Comparison of ENCODE assay signal across 22 mouse cellular contexts in the genomic region with DNA sequence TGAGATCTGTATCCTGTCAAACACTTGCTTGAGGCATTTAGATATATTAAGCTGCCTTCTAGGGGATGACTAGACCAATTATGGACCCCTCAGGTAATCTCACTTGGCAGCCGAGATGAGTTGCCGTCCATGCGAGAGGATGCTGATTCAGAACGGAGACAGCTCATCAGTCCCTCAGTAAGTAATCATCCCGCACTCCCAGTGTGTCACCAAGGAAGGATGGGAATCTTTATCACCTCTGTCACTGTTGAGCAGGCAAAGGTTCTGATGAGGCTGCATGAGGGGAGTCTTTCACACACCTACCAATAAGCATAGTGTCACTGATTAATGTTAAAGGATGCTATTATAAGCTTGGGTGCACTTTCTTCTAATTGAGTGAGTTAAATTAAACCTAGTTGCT.
DNase-seq lines count a peak whose midpoint lies in the region; ATAC-seq and TF ChIP-seq lines count a peak whose summit lies in the region.
"Had no signal": no experiment of that assay in that cellular context is flagged by ENCODE, and none has a peak within 500 bp of the region (broad histone marks: within the 10 kb centered on the region; RNA-seq: fewer than 3 reads in every experiment).

No protein-coding gene starts in this region.

- no peak for DNase-seq in forebrain, postnatal 0 days
- DNase-seq in brain, adult 2 months (ENCODE audit: low read depth, low spot score): peak; percentile 12
- peak; percentile 3 for DNase-seq in hindbrain, postnatal 0 days (ENCODE audit: low spot score)
- no peak for DNase-seq in left cerebral cortex, postnatal 10 days (ENCODE audit: extremely low spot score in 1 of 2, low spot score in 2 of 2)
- DNase-seq: adrenal gland, adult 8-10 months; adrenal gland, postnatal 36 days; B cell, adult 2 months; cerebellum, adult 11-12 months; cerebellum, adult 9-10 months; cerebellum, postnatal 36 days; gastrocnemius, adult 2 months; gastrocnemius, postnatal 25 days had no signal

- TF ChIP-seq CTCF in forebrain, postnatal 0 days (IDR thresholded peaks at IDR 0.05; ENCODE audit: low read depth): no peak
- TF ChIP-seq CTCF in hindbrain, postnatal 0 days (IDR thresholded peaks at IDR 0.05; ENCODE audit: low read depth): no peak

- H3K9ac ChIP-seq in forebrain, embryonic 12.5 days: no peak overlapping the region
- no peak overlapping the region for H3K9ac ChIP-seq in forebrain, postnatal 0 days
- no peak overlapping the region for H3K9ac ChIP-seq in midbrain, embryonic 16.5 days (ENCODE audit: low read depth, low read length)
- H3K9ac ChIP-seq in midbrain, embryonic 15.5 days: no peak overlapping the region
- H3K9ac ChIP-seq in hindbrain, postnatal 0 days (replicated peaks; ENCODE audit: low read length): no peak overlapping the region
- H3K9ac ChIP-seq: embryonic facial prominence, embryonic 13.5 days; forebrain, embryonic 13.5 days; heart, embryonic 12.5 days; hindbrain, embryonic 15.5 days; intestine, embryonic 15.5 days had no signal

- H3K4me1 ChIP-seq in forebrain, embryonic 12.5 days: no peaks in the 10 kb centered on the region
- no peaks in the 10 kb centered on the region for H3K4me1 ChIP-seq in forebrain, postnatal 0 days (ENCODE audit: insufficient read depth)
- H3K4me1 ChIP-seq in midbrain, embryonic 16.5 days (ENCODE audit: control insufficient read depth, insufficient read depth, low read length): no peaks in the 10 kb centered on the region
- H3K4me1 ChIP-seq in midbrain, embryonic 15.5 days: no peaks in the 10 kb centered on the region
- H3K4me1 ChIP-seq in hindbrain, postnatal 0 days (ENCODE audit: insufficient read depth, low read length): no peaks in the 10 kb centered on the region
- H3K4me1 ChIP-seq: embryonic facial prominence, embryonic 13.5 days; forebrain, embryonic 13.5 days; heart, embryonic 12.5 days; hindbrain, embryonic 15.5 days; intestine, embryonic 15.5 days had no signal

- intact Hi-C loops in left cerebral cortex, postnatal 10 days (cut with DNase I): no loop called here

- WGBS in forebrain, embryonic 12.5 days: 88% methylated on average over 5 of the region's 5 CpGs
- 85% methylated on average over 5 of the region's 5 CpGs for WGBS in forebrain, postnatal 0 days
- 60% methylated on average over 5 of the region's 5 CpGs for WGBS in midbrain, embryonic 16.5 days
- 67% methylated on average over 5 of the region's 5 CpGs for WGBS in midbrain, embryonic 15.5 days
- 64% methylated on average over 5 of the region's 5 CpGs for WGBS in hindbrain, postnatal 0 days

- no peaks in the 10 kb centered on the region for H3K9me3 ChIP-seq in forebrain, embryonic 12.5 days
- H3K9me3 ChIP-seq in forebrain, postnatal 0 days (ENCODE audit: low read length): no peaks in the 10 kb centered on the region
- H3K9me3 ChIP-seq in midbrain, embryonic 16.5 days (replicated peaks; ENCODE audit: control insufficient read depth, low read length, poor library complexity, severe bottlenecking): no peaks in the 10 kb centered on the region
- H3K9me3 ChIP-seq in midbrain, embryonic 15.5 days: no peaks in the 10 kb centered on the region
- H3K9me3 ChIP-seq in hindbrain, postnatal 0 days (ENCODE audit: low read length): no peaks in the 10 kb centered on the region
- H3K9me3 ChIP-seq: embryonic facial prominence, embryonic 13.5 days; forebrain, embryonic 13.5 days; hindbrain, embryonic 15.5 days; intestine, embryonic 15.5 days had no signal

- 0 out of 2 replicates have a peak, but pooled peaks have one; percentile 39 for ATAC-seq in forebrain, embryonic 12.5 days (ENCODE audit: low FRiP score)
- no peak for ATAC-seq in forebrain, postnatal 0 days
- peak; percentile 21; the same call in 1 of the 2 replicates for ATAC-seq in midbrain, embryonic 16.5 days
- no peak for ATAC-seq in midbrain, embryonic 15.5 days (replicated peaks)
- ATAC-seq in hindbrain, postnatal 0 days: peak; percentile 53; the same call in 1 of the 2 replicates
- ATAC-seq: CD4-positive, CD25-positive, alpha-beta regulatory T cell, adult 4 months; forebrain, embryonic 13.5 days; intestine, embryonic 15.5 days had no signal

- no peaks in the 10 kb centered on the region for H3K27me3 ChIP-seq in forebrain, embryonic 12.5 days
- H3K27me3 ChIP-seq in forebrain, postnatal 0 days (ENCODE audit: insufficient read depth, low read length): no peaks in the 10 kb centered on the region
- no peaks in the 10 kb centered on the region for H3K27me3 ChIP-seq in midbrain, embryonic 16.5 days (ENCODE audit: control insufficient read depth, insufficient read depth, low read depth, low read length)
- H3K27me3 ChIP-seq in midbrain, embryonic 15.5 days (replicated peaks): no peaks in the 10 kb centered on the region
- H3K27me3 ChIP-seq in hindbrain, postnatal 0 days (ENCODE audit: insufficient read depth, low read length): no peaks in the 10 kb centered on the region
- H3K27me3 ChIP-seq: embryonic facial prominence, embryonic 13.5 days; forebrain, embryonic 13.5 days; heart, embryonic 12.5 days; hindbrain, embryonic 15.5 days; intestine, embryonic 15.5 days had no signal

- no peak overlapping the region for H3K27ac ChIP-seq in forebrain, embryonic 12.5 days
- no peak overlapping the region for H3K27ac ChIP-seq in forebrain, postnatal 0 days (ENCODE audit: low read depth, low read length)
- no peak overlapping the region for H3K27ac ChIP-seq in midbrain, embryonic 16.5 days (ENCODE audit: low read length)
- no peak overlapping the region for H3K27ac ChIP-seq in midbrain, embryonic 15.5 days
- no peak overlapping the region for H3K27ac ChIP-seq in hindbrain, postnatal 0 days
- H3K27ac ChIP-seq: embryonic facial prominence, embryonic 13.5 days; forebrain, embryonic 13.5 days; gastrocnemius, adult 2 months; hindbrain, embryonic 15.5 days; intestine, embryonic 15.5 days had no signal

- no peaks in the 10 kb centered on the region for H3K36me3 ChIP-seq in forebrain, embryonic 12.5 days (replicated peaks)
- H3K36me3 ChIP-seq in forebrain, postnatal 0 days (ENCODE audit: insufficient read depth): no peaks in the 10 kb centered on the region
- H3K36me3 ChIP-seq in midbrain, embryonic 16.5 days (ENCODE audit: control insufficient read depth, insufficient read depth, low read length): no peaks in the 10 kb centered on the region
- H3K36me3 ChIP-seq in midbrain, embryonic 15.5 days (replicated peaks): no peaks in the 10 kb centered on the region
- no peaks in the 10 kb centered on the region for H3K36me3 ChIP-seq in hindbrain, postnatal 0 days (ENCODE audit: insufficient read depth, low read length)
- H3K36me3 ChIP-seq: embryonic facial prominence, embryonic 13.5 days; G1E; heart, embryonic 12.5 days; hindbrain, embryonic 15.5 days; intestine, embryonic 15.5 days had no signal

- no peak overlapping the region for H3K4me2 ChIP-seq in forebrain, embryonic 12.5 days
- H3K4me2 ChIP-seq in forebrain, postnatal 0 days (ENCODE audit: low read depth): no peak overlapping the region
- no peak overlapping the region for H3K4me2 ChIP-seq in midbrain, embryonic 16.5 days (ENCODE audit: low read length)
- no peak overlapping the region for H3K4me2 ChIP-seq in midbrain, embryonic 15.5 days
- H3K4me2 ChIP-seq in hindbrain, postnatal 0 days (ENCODE audit: low read depth, low read length): no peak overlapping the region
- H3K4me2 ChIP-seq: embryonic facial prominence, embryonic 13.5 days; forebrain, embryonic 13.5 days; heart, embryonic 12.5 days; hindbrain, embryonic 15.5 days; intestine, embryonic 15.5 days had no signal

- H3K4me3 ChIP-seq in forebrain, embryonic 12.5 days (replicated peaks): no peak overlapping the region
- H3K4me3 ChIP-seq in forebrain, postnatal 0 days (ENCODE audit: low read depth, low read length): no peak overlapping the region
- no peak overlapping the region for H3K4me3 ChIP-seq in midbrain, embryonic 16.5 days (ENCODE audit: low read depth, low read length)
- no peak overlapping the region for H3K4me3 ChIP-seq in midbrain, embryonic 15.5 days
- no peak overlapping the region for H3K4me3 ChIP-seq in hindbrain, postnatal 0 days (ENCODE audit: low read length)
- H3K4me3 ChIP-seq: embryonic facial prominence, embryonic 13.5 days; forebrain, embryonic 13.5 days; gastrocnemius, adult 2 months; heart, embryonic 12.5 days; hindbrain, embryonic 15.5 days; intestine, embryonic 15.5 days had no signal

Comparison
In these comparisons a context has a peak if more than half of its experiments do, and no peak if none do; other contexts are left out.
1. ATAC-seq: peak in forebrain, embryonic 12.5 days (single experiment), midbrain, embryonic 16.5 days (single experiment) and hindbrain, postnatal 0 days (single experiment); none in forebrain, postnatal 0 days (single experiment) and midbrain, embryonic 15.5 days (single experiment).
2. DNase-seq: peak in brain, adult 2 months (single experiment) and hindbrain, postnatal 0 days (single experiment); none in forebrain, postnatal 0 days (single experiment) and left cerebral cortex, postnatal 10 days (0 of 2).